Mouse (Mus musculus): ENCODE measurements around the gene Zcchc14.

DNA sequence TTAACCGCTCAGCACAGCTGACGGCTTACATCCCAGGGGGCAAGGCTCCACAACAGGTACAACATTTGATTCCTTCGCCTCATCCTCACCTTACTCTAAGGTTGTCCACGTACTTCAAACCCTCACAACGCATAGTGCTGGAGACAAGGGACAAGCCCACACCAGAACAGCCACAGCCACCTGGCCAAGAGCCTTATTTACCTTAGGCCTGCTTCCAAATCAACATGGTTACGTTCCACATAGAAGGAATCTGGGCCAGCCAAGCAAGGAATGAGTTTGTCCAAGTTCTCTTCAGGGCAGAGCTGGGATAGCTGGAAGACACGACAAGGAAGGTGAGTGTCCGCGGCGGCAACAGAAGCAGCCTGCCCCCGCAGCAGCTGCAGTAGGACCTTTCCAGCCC, 42.8 kb downstream of the Zcchc14 start:
- no peak for TF ChIP-seq GATA1 (IDR thresholded peaks at IDR 0.05; ENCODE audit: borderline replicate concordance, low read length)
- TF ChIP-seq FLI1 (IDR thresholded peaks at IDR 0.05; ENCODE audit: low read length), result no peak

All from megakaryocyte, embryonic 14.5 days (primary cell).